Mouse (Mus musculus) liver, adult 2 months (tissue): ENCODE measurements around the gene Hsf2bp.

Experiments
- CTCF ChIP-seq: fragments of 200-500 bp; IDR thresholded peaks from 2 replicates; pipeline ENCODE4 v1.5.1; 2011; ENCODE audit warnings: low read depth, low read length, control low read depth
- POLR2A ChIP-seq: fragments of 200-500 bp; IDR thresholded peaks from 2 replicates; pipeline ENCODE4 v1.6.1; 2011; ENCODE audit warnings: low read length, control low read depth; ENCODE audit not compliant: insufficient read depth; ENCODE audit errors: extremely low read depth

- no peak for TF ChIP-seq CTCF
- no peak for TF ChIP-seq POLR2A
These were observed 104.7 kb downstream of the Hsf2bp start for GRCm38 (mm10) chr17:31931499-31931898.
